Mouse (Mus musculus) limb, embryonic 12.5 days (tissue): Measurements from ENCODE around the gene Nup160. TPM values are rescaled to one million over a fixed set of nuclear protein-coding genes. Genes with fewer than 3 reads are reported as not detected.

Source experiments
- polyA plus RNA-seq: library from polyadenylated mRNA; unstranded; fragments of >200 nt; fragmentation: Nextera tagmentation; extraction: Ambion mirVana; gene quantifications from 2 replicates; pipeline ENCODE4 v1.2.1, GENCODE M21; 2016

Gene Nup160
- polyA plus RNA-seq, 1 experiment from 2014 or later = 60.9 TPM

Other genes with a start within 250 kb of the Nup160 start
- 1.3 and 1.5 TPM in 2 replicates for gene Ptprj, start 96.6 kb upstream of the Nup160 start, polyA plus RNA-seq
- gene Fnbp4, start 68.2 kb downstream of the Nup160 start, polyA plus RNA-seq = 147 TPM in 2 replicates
- gene Agbl2, start 105.5 kb downstream of the Nup160 start, polyA plus RNA-seq = 0.59 and 1.1 TPM in 2 replicates
- 184 and 195 TPM in 2 replicates for gene Mtch2, start 169.9 kb downstream of the Nup160 start, polyA plus RNA-seq
- 20.6 and 20.9 TPM in 2 replicates for gene C1qtnf4, start 208.6 kb downstream of the Nup160 start, polyA plus RNA-seq
- gene Kbtbd4, start 227.5 kb downstream of the Nup160 start, polyA plus RNA-seq = 52.0 and 53.4 TPM in 2 replicates
- gene Ndufs3, start 227.6 kb downstream of the Nup160 start, polyA plus RNA-seq = 207 and 212 TPM in 2 replicates